Mouse (Mus musculus): ENCODE data around the gene Bbs5. TPM values are rescaled to one million over a fixed set of nuclear protein-coding genes. Genes with fewer than 3 reads are reported as not detected.
A peak's percentile ranks its signal among the peaks of the same experiment; 100 is the strongest.
"Not testable (repeated sequence)": the region's sequence is repeated elsewhere in the genome, so short reads cannot be mapped to it uniquely, and the experiment has no call there.

The Bbs5 gene
- total RNA-seq, 2 experiments from 2014 or later = 4.3 to 4.4 TPM

GRCm38 (mm10) chr2:69669853-69670252 is 22.9 kb downstream of the Bbs5 start, which contains the start of gene Klhl41:
Gene Klhl41, plus strand, starts transcription at chr2:69670120.
- peak in 1 of 2 experiments; percentile 46 for DNase-seq

DNA sequence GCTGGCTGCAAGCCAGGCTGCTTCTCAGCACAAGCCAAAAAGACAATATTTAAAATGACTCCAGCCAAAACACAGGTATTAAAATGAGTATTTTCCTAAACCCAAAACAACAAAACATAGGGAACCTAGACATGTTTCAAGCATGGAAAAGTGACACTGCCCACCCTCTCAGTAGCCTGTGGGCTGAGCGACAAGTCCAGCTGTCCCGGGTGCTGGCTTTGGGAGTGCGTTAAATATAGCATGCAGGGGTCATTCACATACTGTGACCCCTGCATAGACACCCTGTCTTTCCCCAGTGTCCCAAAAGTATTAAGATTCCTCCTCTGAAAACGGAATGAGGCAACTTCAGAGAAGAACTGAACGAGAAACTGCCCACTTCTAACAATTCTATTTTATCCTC is 26.8 kb downstream of the Bbs5 start:
- no peak for DNase-seq

DNA sequence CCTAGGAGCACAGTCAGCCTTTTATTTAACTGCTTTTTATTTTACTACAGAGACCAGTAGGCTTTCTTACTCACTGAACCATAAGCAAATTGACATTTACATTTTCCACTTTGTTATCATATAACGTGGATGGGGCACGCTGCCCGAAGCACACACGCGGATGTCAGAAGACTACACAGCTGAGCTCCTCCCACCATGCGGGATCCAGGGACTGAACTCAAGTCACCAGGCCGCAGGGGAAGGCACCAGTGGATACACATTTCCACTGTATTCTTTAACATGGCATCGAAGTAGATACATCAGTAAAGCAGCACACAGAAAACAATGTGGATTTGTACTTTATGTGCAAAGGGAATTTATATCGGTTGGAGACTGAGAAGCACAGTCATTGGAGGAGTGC is 28.3 kb downstream of the Bbs5 start:
- no peak for DNase-seq

- no peak for DNase-seq
Measured at GRCm38 (mm10) chr2:69676713-69677112, 29.7 kb downstream of the Bbs5 start.

GRCm38 (mm10) chr2:69677215-69677614 is 30.2 kb downstream of the Bbs5 start:
- DNase-seq = not testable (repeated sequence)

GRCm38 (mm10) chr2:69679990-69680389 is 33.0 kb downstream of the Bbs5 start:
- DNase-seq = no peak

GRCm38 (mm10) chr2:69681931-69682330 is 35.0 kb downstream of the Bbs5 start:
- DNase-seq = no peak

GRCm38 (mm10) chr2:69683036-69683805 is 36.2 kb downstream of the Bbs5 start:
- DNase-seq = no peak

GRCm38 (mm10) chr2:69684488-69684887 is 37.5 kb downstream of the Bbs5 start:
- DNase-seq = no peak

DNA sequence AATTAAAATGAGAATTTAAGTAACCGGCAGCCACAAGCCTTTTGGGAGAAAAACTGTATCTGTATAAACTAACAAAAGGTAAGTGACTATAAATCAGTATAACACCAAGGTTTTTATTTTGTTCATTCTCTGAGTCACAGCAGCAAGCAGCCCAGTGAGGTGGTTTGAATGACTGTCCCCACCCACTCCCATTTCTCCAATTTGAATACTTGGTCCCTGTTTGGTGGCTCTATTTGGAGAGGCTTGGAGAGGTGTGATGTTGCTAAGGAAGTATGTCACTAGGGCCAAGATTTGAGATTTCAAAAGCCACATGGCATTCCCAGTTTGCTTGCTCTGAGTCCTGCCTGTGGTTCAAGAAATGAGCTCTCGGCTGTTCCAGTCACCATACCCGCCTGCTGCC is 43.2 kb downstream of the Bbs5 start:
- DNase-seq = no peak

DNA sequence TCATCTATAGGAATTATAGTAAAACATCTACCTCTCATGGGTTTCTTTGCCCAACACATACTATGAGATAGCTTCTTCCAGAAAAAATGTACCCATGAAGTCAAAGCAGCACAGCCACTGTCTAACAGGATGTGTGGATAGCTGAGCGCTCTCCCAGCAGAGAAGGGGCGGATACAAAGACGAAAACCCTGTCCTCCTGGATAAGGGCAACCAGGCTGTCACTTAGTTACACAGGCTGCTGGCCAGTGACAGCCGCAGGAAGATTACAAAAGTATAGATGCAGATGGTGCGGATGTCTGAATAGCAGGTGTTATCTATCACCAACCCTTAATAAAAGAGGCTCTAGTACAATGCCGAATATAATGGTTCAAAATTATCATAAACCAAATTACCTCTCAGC is 43.9 kb downstream of the Bbs5 start:
- DNase-seq = no peak

GRCm38 (mm10) chr2:69693501-69693900 is 46.5 kb downstream of the Bbs5 start:
- no peak for DNase-seq

GRCm38 (mm10) chr2:69700446-69700845 is 53.5 kb downstream of the Bbs5 start:
- DNase-seq = no peak

DNA sequence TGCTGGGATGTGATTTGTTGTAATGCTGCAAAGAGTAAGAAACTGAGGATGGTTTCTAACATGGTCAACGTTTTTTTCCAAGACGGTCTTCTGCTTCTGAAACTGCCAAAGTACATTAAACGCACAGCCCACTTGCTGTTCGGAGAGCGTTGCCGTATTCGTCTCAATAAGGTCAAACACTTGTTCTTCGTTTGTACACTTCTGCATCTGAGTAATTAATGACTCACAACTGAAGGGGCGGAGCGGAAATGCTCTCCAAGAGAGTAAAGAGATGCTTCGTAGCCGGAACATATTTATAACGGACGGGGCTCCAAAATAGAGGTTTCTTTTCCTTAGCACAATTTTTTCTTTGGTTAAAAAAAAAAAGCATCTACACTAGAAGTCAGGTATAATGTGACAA is 65.2 kb downstream of the Bbs5 start:
- DNase-seq = no peak

GRCm38 (mm10) chr2:69712981-69713625 is 66.1 kb downstream of the Bbs5 start, which contains the start of gene Fastkd1:
Gene Fastkd1, minus strand, starts transcription at chr2:69713516.
- peak; percentile 92 to 95 for DNase-seq

DNA sequence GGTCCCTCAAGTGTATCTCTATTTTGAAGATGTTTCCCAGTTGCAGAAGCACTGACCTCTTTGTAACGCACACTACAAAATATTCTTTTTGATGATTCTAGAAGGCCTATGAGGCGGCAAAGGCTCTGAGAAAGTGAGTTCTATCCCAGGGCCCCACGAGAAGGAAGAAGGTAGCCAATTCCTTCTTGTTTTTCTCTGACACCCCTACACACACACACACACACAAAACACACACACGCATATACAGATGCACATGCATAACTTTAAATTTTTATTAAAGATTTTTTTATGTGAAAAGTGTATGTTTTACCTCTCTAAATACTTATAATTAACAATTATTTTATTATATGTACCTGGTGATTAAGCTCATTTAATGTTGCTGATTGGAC is 66.6 kb downstream of the Bbs5 start:
- no peak for DNase-seq

DNA sequence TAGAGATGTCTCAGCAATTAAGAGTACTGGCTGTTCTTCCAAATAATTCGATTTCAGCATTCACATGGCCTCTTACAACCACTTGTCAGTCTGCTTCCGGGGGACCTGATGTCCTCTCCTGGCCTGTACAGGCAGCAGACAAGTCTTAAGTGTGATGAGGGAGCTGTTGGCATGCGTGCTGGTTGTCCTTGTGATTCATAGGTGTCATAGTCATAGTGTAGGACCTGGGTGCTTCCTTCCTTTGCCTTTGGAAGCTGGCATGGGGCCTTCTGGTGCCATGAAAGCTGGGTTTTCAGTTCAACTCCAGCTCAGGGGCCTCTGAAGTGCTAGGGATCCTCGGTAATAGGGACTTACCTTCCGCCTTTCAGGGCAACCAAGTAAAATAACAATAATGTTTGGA is 67.2 kb downstream of the Bbs5 start:
- DNase-seq = no peak

GRCm38 (mm10) chr2:69716483-69716882 is 69.5 kb downstream of the Bbs5 start:
- no peak for DNase-seq

Other genes starting within 250 kb of the Bbs5 start
- 1 to 10 TPM in 1 of 2 experiments, under 1 TPM in 1; 0.72 to 1.4 TPM for gene Lrp2, start 61.1 kb upstream of the Bbs5 start, total RNA-seq (2021)
- 10 to 100 TPM; 74.2 to 74.4 TPM for gene Klhl41, start 22.9 kb downstream of the Bbs5 start, total RNA-seq (2021)
- 10 to 100 TPM; 29.1 to 29.7 TPM for gene Fastkd1, start 66.3 kb downstream of the Bbs5 start, total RNA-seq (2021)
- gene Ppig, start 75.4 kb downstream of the Bbs5 start, total RNA-seq (2021) = 10 to 100 TPM; 33.8 to 40.1 TPM
- under 1 TPM; 0.42 to 0.51 TPM for gene Ccdc173, start 142.4 kb downstream of the Bbs5 start, total RNA-seq (2021)
- 10 to 100 TPM; 28.6 to 33.1 TPM for gene Phospho2, start 142.5 kb downstream of the Bbs5 start, total RNA-seq (2021)
- 10 to 100 TPM; 26.0 to 34.4 TPM for gene Klhl23, start 174.8 kb downstream of the Bbs5 start, total RNA-seq (2021)
- 10 to 100 TPM; 58.9 to 66.2 TPM for gene Ssb, start 214.4 kb downstream of the Bbs5 start, total RNA-seq (2021)
- gene Mettl5, start 238.4 kb downstream of the Bbs5 start, total RNA-seq (2021) = 10 to 100 TPM; 21.6 to 22.6 TPM